Mouse (Mus musculus) regulatory T cell (primary cell): ENCODE results near the gene Vmn1r152.
"Not testable (repeated sequence)": the region's sequence is repeated elsewhere in the genome, so short reads cannot be mapped to it uniquely, and the experiment has no call there.

Experiments
- in situ Hi-C: fragments of 300-600 bp; cut with MboI, MseI; formaldehyde crosslinking; loops from one replicate; pipeline ENCODE4 v1.15.1; 2025; ENCODE audit warnings: high pct_unique_total_duplicates

Gene Vmn1r152

DNA sequence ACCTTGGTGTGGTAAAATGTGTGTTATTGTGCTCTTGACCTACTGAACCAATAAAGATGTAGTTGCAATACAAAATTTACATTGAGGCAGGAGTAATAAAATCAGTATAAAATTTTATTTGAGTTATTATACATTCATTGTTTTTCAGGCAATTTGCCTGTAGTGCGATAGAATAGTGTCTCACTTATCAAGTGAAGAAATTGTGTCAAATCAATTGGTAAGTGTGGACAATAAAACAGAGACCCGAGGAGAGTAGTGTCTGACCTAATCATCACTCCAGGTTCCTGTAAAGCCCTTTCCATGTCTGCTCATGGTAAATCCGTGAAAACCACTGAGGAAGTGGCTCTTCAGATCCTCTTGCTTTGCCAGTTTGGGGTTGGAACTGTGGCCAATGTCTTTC lies at the start of gene Vmn1r152:
Vmn1r152 (plus strand) TSS at position 301 of the 400 bp plus-strand sequence.
- in situ Hi-C loops = not testable (repeated sequence)

DNA sequence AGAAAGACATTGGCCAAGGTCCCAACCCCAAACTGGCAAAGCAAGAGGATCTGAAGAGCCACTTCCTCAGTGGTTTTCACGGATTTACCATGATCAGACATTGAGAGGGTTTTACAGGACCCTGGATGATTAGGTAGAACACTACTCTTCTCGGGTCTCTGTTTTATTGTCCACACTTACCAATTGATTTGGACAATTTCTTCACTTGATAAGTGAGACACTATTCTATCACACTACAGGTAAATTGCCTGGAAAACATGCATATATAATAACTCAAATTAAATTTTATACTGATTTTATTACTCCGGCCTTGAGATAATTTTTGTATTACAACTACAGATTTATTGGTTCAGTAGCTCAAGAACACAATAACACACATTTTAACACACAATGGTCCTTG lies 23.2 kb upstream of the Vmn1r152 start, which contains the start of gene Vmn1r151:
Vmn1r151 (minus strand) TSS at position 101 of the 400 bp plus-strand sequence.
- in situ Hi-C loops = not testable (repeated sequence)

DNA sequence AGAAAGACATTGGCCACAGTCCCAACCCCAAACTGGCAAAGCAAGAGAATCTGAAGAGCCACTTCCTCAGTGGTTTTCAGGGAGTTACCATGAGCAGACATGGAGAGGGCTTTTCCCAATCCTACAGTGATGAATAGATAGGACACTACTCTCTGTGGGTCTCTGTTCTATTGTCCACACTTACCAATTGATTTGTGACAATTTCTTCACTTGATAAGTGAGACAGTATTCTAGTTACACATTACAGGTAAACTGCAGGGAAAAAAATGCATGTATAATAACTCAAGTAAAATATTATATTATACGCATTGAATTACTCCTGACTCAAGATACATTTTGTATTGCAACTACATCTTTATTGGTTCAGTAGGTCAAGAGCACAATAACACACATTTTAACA lies 12.0 kb downstream of the Vmn1r152 start, which contains the start of gene Gm8677:
Gm8677 (minus strand) TSS at position 101 of the 400 bp plus-strand sequence.
- in situ Hi-C loops = not testable (repeated sequence)

DNA sequence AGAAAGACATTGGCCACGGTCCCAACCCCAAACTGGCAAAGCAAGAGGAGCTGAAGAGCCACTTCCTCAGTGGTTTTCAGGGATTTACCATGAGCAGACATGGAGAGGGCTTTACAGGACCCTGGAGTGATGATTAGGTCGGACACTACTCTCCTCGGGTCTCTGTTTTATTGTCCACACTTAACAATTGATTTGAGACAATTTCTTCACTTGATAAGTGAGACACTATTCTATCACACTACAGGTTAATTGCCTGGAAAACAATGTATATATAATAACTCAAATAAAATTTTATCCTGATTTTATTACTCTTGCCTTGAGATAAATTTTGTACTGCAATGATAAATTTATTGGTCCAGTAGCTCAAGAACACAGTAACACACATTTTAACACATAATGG lies 42.5 kb downstream of the Vmn1r152 start, which contains the start of gene Gm4201:
Gm4201 (minus strand) TSS at position 101 of the 400 bp plus-strand sequence.
- in situ Hi-C loops = not testable (repeated sequence)
